Mouse (Mus musculus): Measurements from ENCODE around the gene Extl1. TPM values are rescaled to one million over a fixed set of nuclear protein-coding genes. Genes with fewer than 3 reads are reported as not detected.

The Extl1 gene
- polyA plus RNA-seq, 1 experiment from 2014 or later = 2.1 TPM

GRCm38 (mm10) chr4:134312901-134313300 is 70.7 kb downstream of the Extl1 start:
- no peak overlapping the region for H3K4me2 ChIP-seq (replicated peaks; ENCODE audit: low read depth)
- no peak overlapping the region for H3K9ac ChIP-seq (ENCODE audit: low read length)
- DNase-seq (ENCODE audit: low spot score) = no peak
- no peaks in the 10 kb centered on the region for H3K27me3 ChIP-seq (ENCODE audit: control insufficient read depth, insufficient read depth, low read length)
- no peaks in the 10 kb centered on the region for H3K4me1 ChIP-seq (replicated peaks; ENCODE audit: control insufficient read depth, insufficient read depth)
- no peak for ATAC-seq (ENCODE audit: low FRiP score, low TSS enrichment)
- H3K9me3 ChIP-seq (ENCODE audit: control insufficient read depth, low read length) = no peaks in the 10 kb centered on the region
- no peaks in the 10 kb centered on the region for H3K36me3 ChIP-seq (ENCODE audit: control insufficient read depth, insufficient read depth, low read length)
- H3K27ac ChIP-seq (replicated peaks) = no peak overlapping the region
- WGBS = 96% methylated on average over 6 of the region's 6 CpGs
- TF ChIP-seq CTCF (IDR thresholded peaks at IDR 0.05; ENCODE audit: low read depth) (peak; percentile 58), EP300 (optimal IDR thresholded peaks at IDR 0.05) (no peak)
- no peak overlapping the region for H3K4me3 ChIP-seq (ENCODE audit: low read depth, low read length)

DNA sequence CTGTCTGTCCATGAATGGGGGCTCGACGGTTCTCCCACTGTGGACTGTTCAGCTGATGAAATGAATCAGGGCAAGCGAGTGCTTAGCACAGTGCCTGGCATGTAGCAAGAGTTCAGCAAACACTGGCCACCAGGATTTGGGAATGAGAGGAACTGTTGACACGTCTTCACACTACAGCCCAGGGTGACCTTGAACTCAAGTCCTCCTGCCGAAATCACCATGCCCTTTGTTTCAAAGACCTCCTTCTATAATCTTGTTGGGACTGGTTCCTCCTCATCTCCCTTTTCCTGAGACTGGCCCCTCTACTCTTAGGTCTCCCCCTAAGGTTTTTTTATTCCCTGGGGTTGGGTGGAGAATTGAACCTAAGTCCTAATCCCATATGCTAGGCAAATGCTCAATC is 71.3 kb downstream of the Extl1 start:
- ATAC-seq (ENCODE audit: low FRiP score, low TSS enrichment) (no peak), DNase-seq (ENCODE audit: low spot score) (no peak)
- H3K4me3 ChIP-seq (ENCODE audit: low read depth, low read length) = no peak overlapping the region
- 94% methylated on average over 5 of the region's 5 CpGs for WGBS
- H3K27ac ChIP-seq (replicated peaks) = no peak overlapping the region
- no peak overlapping the region for H3K9ac ChIP-seq (ENCODE audit: low read length)
- no peaks in the 10 kb centered on the region for H3K9me3 ChIP-seq (ENCODE audit: control insufficient read depth, low read length)
- H3K27me3 ChIP-seq (ENCODE audit: control insufficient read depth, insufficient read depth, low read length) = no peaks in the 10 kb centered on the region
- H3K4me2 ChIP-seq (replicated peaks; ENCODE audit: low read depth) = no peak overlapping the region
- H3K4me1 ChIP-seq (replicated peaks; ENCODE audit: control insufficient read depth, insufficient read depth) = no peaks in the 10 kb centered on the region
- no peak for TF ChIP-seq EP300 (optimal IDR thresholded peaks at IDR 0.05)
- TF ChIP-seq CTCF (IDR thresholded peaks at IDR 0.05; ENCODE audit: low read depth) = no peak
- no peaks in the 10 kb centered on the region for H3K36me3 ChIP-seq (ENCODE audit: control insufficient read depth, insufficient read depth, low read length)

- no peaks in the 10 kb centered on the region for H3K27me3 ChIP-seq (ENCODE audit: control insufficient read depth, insufficient read depth, low read length)
- H3K9ac ChIP-seq (ENCODE audit: low read length) = no peak overlapping the region
- no peak overlapping the region for H3K4me3 ChIP-seq (ENCODE audit: low read depth, low read length)
- no peaks in the 10 kb centered on the region for H3K4me1 ChIP-seq (replicated peaks; ENCODE audit: control insufficient read depth, insufficient read depth)
- ATAC-seq (ENCODE audit: low FRiP score, low TSS enrichment) (no peak), DNase-seq (ENCODE audit: low spot score) (no peak)
- no peak overlapping the region for H3K4me2 ChIP-seq (replicated peaks; ENCODE audit: low read depth)
- no peak overlapping the region for H3K27ac ChIP-seq (replicated peaks)
- WGBS = 78% methylated on average over 9 of the region's 9 CpGs
- TF ChIP-seq EP300 (optimal IDR thresholded peaks at IDR 0.05) (no peak), CTCF (IDR thresholded peaks at IDR 0.05; ENCODE audit: low read depth) (no peak)
- no peaks in the 10 kb centered on the region for H3K9me3 ChIP-seq (ENCODE audit: control insufficient read depth, low read length)
- no peaks in the 10 kb centered on the region for H3K36me3 ChIP-seq (ENCODE audit: control insufficient read depth, insufficient read depth, low read length)
Observed at GRCm38 (mm10) chr4:134311784-134312183, 71.9 kb downstream of the Extl1 start.

DNA sequence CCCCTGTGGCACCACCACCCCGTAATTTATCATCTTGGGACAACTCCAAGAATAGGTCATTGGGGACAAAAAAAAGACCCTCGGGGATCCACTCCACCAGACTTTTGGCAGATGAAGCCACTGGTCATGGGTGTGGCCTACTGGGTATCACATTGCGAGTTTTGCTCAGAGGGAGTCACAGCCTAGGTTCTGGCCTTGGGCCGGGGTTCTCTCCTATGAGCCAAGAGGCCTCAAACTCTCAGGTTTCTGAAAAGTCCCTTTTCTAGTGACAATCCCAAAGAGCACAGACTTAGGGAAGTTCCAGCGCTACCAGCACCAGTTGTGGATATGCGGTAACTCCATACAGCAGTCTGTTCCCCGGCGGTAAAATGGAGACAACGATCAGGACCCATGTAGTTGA is 73.0 kb downstream of the Extl1 start:
- Histone ChIP-seq H3K27ac (replicated peaks) (no peak overlapping the region), H3K4me3 (ENCODE audit: low read depth, low read length) (no peak overlapping the region), H3K4me2 (replicated peaks; ENCODE audit: low read depth) (no peak overlapping the region), H3K9me3 (ENCODE audit: control insufficient read depth, low read length) (no peaks in the 10 kb centered on the region), H3K27me3 (ENCODE audit: control insufficient read depth, insufficient read depth, low read length) (no peaks in the 10 kb centered on the region), H3K4me1 (replicated peaks; ENCODE audit: control insufficient read depth, insufficient read depth) (no peaks in the 10 kb centered on the region), H3K9ac (ENCODE audit: low read length) (no peak overlapping the region), H3K36me3 (ENCODE audit: control insufficient read depth, insufficient read depth, low read length) (no peaks in the 10 kb centered on the region)
- 82% methylated on average over 9 of the region's 9 CpGs for WGBS
- ATAC-seq (ENCODE audit: low FRiP score, low TSS enrichment) (no peak), DNase-seq (ENCODE audit: low spot score) (no peak)
- TF ChIP-seq EP300 (optimal IDR thresholded peaks at IDR 0.05) (no peak), CTCF (IDR thresholded peaks at IDR 0.05; ENCODE audit: low read depth) (no peak)

GRCm38 (mm10) chr4:134310106-134310505 is 73.5 kb downstream of the Extl1 start:
- no peak overlapping the region for H3K27ac ChIP-seq (replicated peaks)
- H3K36me3 ChIP-seq (ENCODE audit: control insufficient read depth, insufficient read depth, low read length) = no peaks in the 10 kb centered on the region
- TF ChIP-seq CTCF (IDR thresholded peaks at IDR 0.05; ENCODE audit: low read depth) = no peak
- no peak for TF ChIP-seq EP300 (optimal IDR thresholded peaks at IDR 0.05)
- no peaks in the 10 kb centered on the region for H3K9me3 ChIP-seq (ENCODE audit: control insufficient read depth, low read length)
- ATAC-seq (ENCODE audit: low FRiP score, low TSS enrichment) (no peak), DNase-seq (ENCODE audit: low spot score) (no peak)
- no peak overlapping the region for H3K4me2 ChIP-seq (replicated peaks; ENCODE audit: low read depth)
- H3K4me1 ChIP-seq (replicated peaks; ENCODE audit: control insufficient read depth, insufficient read depth) = no peaks in the 10 kb centered on the region
- no peak overlapping the region for H3K9ac ChIP-seq (ENCODE audit: low read length)
- H3K4me3 ChIP-seq (ENCODE audit: low read depth, low read length) = no peak overlapping the region
- H3K27me3 ChIP-seq (ENCODE audit: control insufficient read depth, insufficient read depth, low read length) = no peaks in the 10 kb centered on the region
- 86% methylated on average over 7 of the region's 7 CpGs for WGBS

- peak; percentile 84 for ATAC-seq (ENCODE audit: low FRiP score, low TSS enrichment)
- TF ChIP-seq EP300 (optimal IDR thresholded peaks at IDR 0.05) (no peak), CTCF (IDR thresholded peaks at IDR 0.05; ENCODE audit: low read depth) (peak; percentile 71)
Observed at GRCm38 (mm10) chr4:134307367-134308072, 76.1 kb downstream of the Extl1 start.

More at GRCm38 (mm10) chr4:134307367-134308072, 76.1 kb downstream of the Extl1 start:
- peak; percentile 91 for DNase-seq (ENCODE audit: low spot score)
- H3K27ac ChIP-seq (replicated peaks) = no peak overlapping the region
- H3K4me2 ChIP-seq (replicated peaks; ENCODE audit: low read depth) = peak overlapping the region; percentile 35
- 4% methylated on average over 12 of the region's 12 CpGs for WGBS
- H3K4me1 ChIP-seq (replicated peaks; ENCODE audit: control insufficient read depth, insufficient read depth) = no peaks in the 10 kb centered on the region
- H3K9ac ChIP-seq (ENCODE audit: low read length) = no peak overlapping the region
- H3K36me3 ChIP-seq (ENCODE audit: control insufficient read depth, insufficient read depth, low read length) = no peaks in the 10 kb centered on the region
- no peak overlapping the region for H3K4me3 ChIP-seq (ENCODE audit: low read depth, low read length)
- H3K27me3 ChIP-seq (ENCODE audit: control insufficient read depth, insufficient read depth, low read length) = no peaks in the 10 kb centered on the region
- no peaks in the 10 kb centered on the region for H3K9me3 ChIP-seq (ENCODE audit: control insufficient read depth, low read length)
